Mouse (Mus musculus) adrenal gland, adult 2 months (tissue): ENCODE data around the gene Mx1. TPM values are rescaled to one million over a fixed set of nuclear protein-coding genes. Genes with fewer than 3 reads are reported as not detected.

ENCODE experiments used
- DNase-seq: peaks from one replicate; pipeline ENCODE4 v3.0.0; 2021
- polyA plus RNA-seq: library from polyadenylated mRNA; depleted of rRNA; stranded (reverse); fragments of >200 nt; gene quantifications from 2 replicates; pipeline ENCODE4 v1.2.3, GENCODE M21; 2012; rRNA removed
- total RNA-seq, 2 experiments: library from RNA; stranded (reverse); gene quantifications; 2 replicates each; pipeline ENCODE4 v1.2.3; 2021

Mx1 gene
- total and polyA plus RNA-seq, 3 experiments: 0.34 to 2.7 (median 2.2) TPM

- DNase-seq: peak; percentile 33
Observed at GRCm38 (mm10) chr16:97443670-97444263, 18.9 kb downstream of the Mx1 start.

DNA sequence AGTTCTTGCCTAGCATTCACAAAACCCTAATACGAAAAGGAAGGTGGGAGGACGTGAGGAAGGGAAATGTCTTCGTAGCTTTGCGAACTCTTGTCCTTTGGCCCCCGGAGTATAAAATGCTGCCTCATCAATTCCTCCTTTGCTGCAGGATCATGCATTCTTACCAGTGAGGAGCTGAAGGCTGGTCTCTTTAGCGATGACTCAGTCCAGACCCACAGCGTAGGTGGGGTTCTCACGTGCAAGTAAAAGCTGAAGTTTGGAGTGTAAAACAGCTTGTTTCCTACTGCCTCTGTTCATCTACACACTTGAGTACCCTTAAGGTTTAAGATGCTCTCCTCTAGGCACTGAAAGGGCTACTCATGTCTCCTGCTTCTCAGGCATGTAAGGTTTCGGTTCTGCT is 20.7 kb downstream of the Mx1 start:
- no peak for DNase-seq

DNA sequence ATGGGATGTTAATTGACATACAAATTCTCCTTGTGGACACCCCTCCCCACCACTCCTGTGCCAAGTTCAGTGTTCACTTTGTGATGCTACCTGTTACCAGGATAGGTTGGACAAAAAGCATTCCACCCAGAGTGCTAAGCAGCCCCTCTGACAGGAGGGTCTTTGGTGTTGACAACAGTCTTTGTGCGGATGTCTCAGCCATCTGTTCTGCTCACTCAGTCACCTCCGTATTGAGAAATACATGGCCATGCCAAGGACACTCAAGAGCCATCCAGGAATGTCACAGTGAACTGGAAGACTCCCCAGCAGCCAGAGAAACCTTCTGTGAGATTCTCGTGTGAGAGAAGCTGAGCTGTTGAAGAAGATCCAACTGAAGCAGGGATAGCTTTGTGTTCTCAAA is 24.5 kb downstream of the Mx1 start:
- DNase-seq: peak; percentile 10

DNA sequence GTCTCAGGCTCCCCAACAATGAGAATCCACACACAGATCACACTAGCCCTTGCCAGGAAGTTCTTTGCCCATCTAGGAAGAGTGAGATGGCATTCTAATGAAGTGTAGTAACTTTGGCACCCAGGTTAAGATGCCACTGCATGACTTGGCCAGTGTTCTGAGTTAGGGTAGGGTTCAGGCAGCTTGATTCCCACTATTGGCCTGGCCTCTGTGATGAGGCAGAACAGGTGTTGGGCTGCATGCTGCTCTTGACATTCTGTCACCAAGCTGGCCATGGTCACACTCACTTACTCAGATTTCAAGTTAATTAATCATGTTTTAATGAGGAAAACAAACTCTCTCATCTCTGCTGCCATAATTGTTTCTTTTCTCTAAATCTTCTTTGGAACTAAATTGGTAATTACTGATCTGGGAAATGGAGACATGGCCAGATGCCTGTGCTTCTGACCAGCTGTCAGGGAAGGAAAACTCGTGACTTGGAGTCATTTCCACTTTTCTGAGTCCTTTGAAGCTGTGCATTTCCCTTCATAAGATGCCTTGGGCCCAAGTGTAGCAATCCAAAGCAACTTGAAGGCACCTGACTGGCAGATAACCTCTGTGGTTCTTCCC is 25.2 kb downstream of the Mx1 start:
- no peak for DNase-seq

DNA sequence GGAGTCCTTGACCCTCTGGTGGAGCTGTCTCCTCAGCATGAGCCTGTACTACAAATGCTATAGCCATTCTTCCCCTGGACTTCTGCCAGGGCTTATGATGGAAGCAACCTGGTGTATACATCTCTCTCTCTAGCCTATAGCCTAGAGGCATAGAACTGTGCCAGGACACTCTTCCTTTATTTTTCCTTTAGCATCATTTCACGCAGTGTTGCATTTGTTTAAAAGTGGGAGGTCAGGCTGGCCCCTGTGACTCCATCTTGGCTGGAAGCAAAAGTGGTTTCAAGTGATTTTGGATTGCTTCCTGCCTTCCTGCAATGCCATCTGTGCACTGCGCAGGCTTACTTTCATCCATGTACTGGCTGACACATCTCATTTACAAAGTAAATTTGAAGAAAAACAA is 28.5 kb downstream of the Mx1 start:
- no peak for DNase-seq

DNA sequence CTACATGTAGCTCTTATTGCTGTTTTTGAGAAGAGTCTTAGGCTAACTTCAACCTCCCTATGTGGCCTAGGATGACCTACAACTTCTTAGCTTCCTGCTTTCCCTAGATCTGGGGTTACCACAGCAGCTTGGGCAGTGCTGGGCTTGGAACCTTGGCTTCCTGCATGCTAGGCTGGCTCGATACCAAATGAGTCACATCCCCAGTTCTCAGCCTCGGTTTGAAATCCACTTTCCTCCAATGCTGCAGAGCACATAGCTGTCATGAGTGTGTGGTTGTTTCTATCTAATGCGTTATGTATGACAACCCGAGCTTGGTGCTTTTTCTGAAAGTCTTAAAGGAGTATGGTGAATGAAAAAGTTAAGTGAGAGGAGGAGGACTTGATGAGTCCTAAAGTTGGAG is 31.4 kb downstream of the Mx1 start:
- DNase-seq: peak; percentile 86

- no peak for DNase-seq
Observed at GRCm38 (mm10) chr16:97430091-97430490, 32.6 kb downstream of the Mx1 start.

DNA sequence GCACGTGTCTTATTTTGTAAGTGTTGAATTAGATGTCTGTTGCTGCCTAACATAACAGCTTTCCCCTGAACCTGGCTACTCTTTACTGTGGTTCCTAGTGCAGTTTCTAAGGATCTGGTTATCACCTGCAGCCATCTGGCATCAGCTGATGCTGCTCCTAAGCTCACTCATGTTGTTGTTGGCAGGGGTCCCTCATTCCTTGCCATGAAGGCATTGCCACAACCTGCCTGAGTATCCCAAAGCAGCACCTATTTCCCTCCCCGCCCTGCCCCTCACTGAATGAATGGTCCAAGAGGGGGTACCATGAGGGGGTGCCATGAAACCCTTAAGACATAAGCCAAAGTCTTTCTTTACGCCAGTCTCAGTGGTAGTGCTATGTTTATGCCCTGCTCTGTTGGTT is 34.7 kb downstream of the Mx1 start:
- DNase-seq: no peak

- no peak for DNase-seq
Observed at GRCm38 (mm10) chr16:97423627-97424026, 39.1 kb downstream of the Mx1 start.

GRCm38 (mm10) chr16:97421671-97422070 is 41.0 kb downstream of the Mx1 start:
- no peak for DNase-seq

DNA sequence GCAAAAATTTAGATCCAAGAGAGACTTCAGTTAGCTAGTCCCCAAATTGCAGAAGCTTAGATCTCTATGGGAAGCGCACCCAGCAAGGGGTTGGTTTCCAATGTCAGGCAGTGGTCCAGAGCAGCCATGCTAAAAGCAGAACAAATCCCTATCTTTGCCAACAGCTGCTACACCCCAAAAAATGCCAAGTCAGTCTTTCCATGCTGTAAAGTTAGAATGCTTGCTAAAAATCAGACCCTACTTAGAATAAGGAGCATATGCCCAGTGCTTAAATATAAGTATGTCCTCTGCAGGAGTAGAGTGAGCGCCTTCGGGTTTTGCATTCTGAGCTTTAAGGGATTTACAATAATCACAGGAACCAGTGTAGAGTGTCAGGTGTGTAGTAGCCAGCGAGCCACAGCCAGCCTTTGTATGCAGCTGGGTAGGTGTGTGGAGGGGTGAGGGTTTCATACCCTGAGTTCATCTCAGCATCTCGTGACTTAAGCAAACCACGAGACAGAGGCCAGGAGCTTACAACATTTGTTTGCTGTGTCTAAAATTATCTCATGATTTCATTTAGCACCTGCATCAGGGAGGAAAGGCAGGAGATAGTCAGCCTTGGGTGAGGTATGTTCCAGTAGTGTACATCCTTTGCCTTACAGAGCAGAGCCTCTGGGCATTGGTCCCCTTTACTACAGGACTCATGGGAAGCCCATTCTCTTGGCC is 43.8 kb downstream of the Mx1 start:
- no peak for DNase-seq

- peak; percentile 40 for DNase-seq
Observed at GRCm38 (mm10) chr16:97417896-97418542, 44.7 kb downstream of the Mx1 start.

DNA sequence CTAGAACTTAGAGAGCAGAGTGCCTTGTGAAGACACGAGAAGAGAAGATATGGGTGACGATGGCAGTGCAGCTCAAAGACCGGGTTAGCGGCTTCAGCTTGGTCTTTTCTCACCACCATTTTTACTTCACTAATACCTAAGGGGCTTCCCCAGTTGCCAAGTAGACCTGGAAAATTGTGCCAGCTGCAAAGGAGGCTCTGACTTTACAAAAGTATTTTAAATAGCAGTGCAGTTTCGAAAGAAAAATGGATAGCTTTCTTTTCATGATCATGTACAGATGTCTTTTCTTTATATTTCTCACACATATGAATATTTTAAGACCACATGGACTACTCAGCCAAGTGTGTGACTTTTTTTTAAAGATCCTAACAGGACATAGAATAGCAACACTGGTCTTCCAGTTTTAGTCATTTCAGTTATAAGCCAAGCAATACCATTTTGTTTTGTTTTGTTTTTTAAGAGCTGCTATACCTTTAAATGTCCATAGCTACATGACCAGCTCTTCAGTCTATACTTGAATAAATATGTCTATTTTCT is 57.2 kb downstream of the Mx1 start:
- DNase-seq: no peak

GRCm38 (mm10) chr16:97402213-97402785 is 60.4 kb downstream of the Mx1 start:
- DNase-seq: no peak

DNA sequence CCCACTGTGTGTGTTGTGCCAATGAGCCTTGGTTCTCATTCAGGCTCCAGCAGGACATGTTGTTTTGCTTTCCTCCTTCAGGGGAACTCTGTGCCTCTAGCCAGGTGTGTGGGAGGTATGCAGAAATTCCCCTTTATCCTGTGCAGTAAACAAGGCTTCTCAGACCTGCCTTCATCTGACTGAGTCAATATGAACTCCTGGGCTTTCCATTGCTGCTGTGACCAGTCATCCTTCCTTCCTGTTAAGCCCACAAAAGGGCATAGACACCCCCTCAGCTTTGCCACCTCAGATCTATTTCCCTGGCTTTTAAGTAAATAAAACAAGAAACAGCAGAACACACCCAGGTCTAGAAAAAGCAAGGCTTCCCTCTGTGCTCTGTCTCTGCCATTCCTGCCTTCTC is 61.0 kb downstream of the Mx1 start:
- DNase-seq: no peak

GRCm38 (mm10) chr16:97399991-97400390 is 62.7 kb downstream of the Mx1 start:
- no peak for DNase-seq

GRCm38 (mm10) chr16:97397945-97398531 is 64.7 kb downstream of the Mx1 start:
- no peak for DNase-seq

Other genes starting within 250 kb of the Mx1 start
- gene Bace2, start 106.2 kb downstream of the Mx1 start, total RNA-seq: 10 to 100 TPM; 13.4 to 26.0 TPM
- 3.5 and 4.6 TPM in 2 replicates for gene Bace2, start 106.2 kb downstream of the Mx1 start, polyA plus RNA-seq
- gene Fam3b, start 51.9 kb upstream of the Mx1 start, total RNA-seq: not detected
- not detected in 2 replicates for gene Fam3b, start 51.9 kb upstream of the Mx1 start, polyA plus RNA-seq
- gene Tmprss2, start 148.3 kb upstream of the Mx1 start, total RNA-seq: under 1 TPM in 1 of 2 experiments, not detected in 1; 0.37 TPM
- 0.29 TPM in 1 of 2 replicates, not detected in the other for gene Tmprss2, start 148.3 kb upstream of the Mx1 start, polyA plus RNA-seq